Mouse (Mus musculus) MEL (cell line): ENCODE results near the gene Tmem220. TPM values are rescaled to one million over a fixed set of nuclear protein-coding genes. Genes with fewer than 3 reads are reported as not detected.

ENCODE experiments used
- DNase-seq: peaks from one replicate; pipeline ENCODE4 v3.0.0; 2011; ENCODE audit warnings: low read depth, low spot score
- H3K27ac ChIP-seq: 2 replicates; pipeline ENCODE4 v1.5.1; 2012; ENCODE audit warnings: low read depth, mild to moderate bottlenecking, control low read depth, low read length, moderate library complexity; ENCODE audit not compliant: control insufficient read depth
- H3K27me3 ChIP-seq, 2 experiments: fragments of 150-350 bp in 1 of 2; sonication (generic) in 1 of 2; 2 replicates each; pipeline ENCODE4 v1.6.1; 2012; ENCODE audit warnings: low read length in 2 of 2, mild to moderate bottlenecking in 2 of 2, improper control_type of control experiment in 1 of 2, moderate library complexity in 1 of 2; ENCODE audit not compliant: insufficient read depth in 2 of 2, control insufficient read depth in 1 of 2
- H3K36me3 ChIP-seq, 2 experiments: 2 replicates each; pipeline ENCODE4 v1.6.1; 2012 to 2014; ENCODE audit warnings: low read length in 2 of 2, improper control_type of control experiment in 1 of 2, inconsistent platforms in 1 of 2, mild to moderate bottlenecking in 1 of 2; ENCODE audit not compliant: insufficient read depth in 2 of 2, control insufficient read depth in 1 of 2
- H3K4me1 ChIP-seq, 2 experiments: fragments of 150-350 bp in 1 of 2; sonication (generic) in 1 of 2; 2 replicates each; pipeline ENCODE4 v1.6.1; 2012; ENCODE audit warnings: low read length in 2 of 2, improper control_type of control experiment in 1 of 2, mild to moderate bottlenecking in 1 of 2; ENCODE audit not compliant: insufficient read depth in 2 of 2, control insufficient read depth in 1 of 2
- H3K4me3 ChIP-seq, 2 experiments: fragments of 150-350 bp in 1 of 2; sonication (generic) in 1 of 2; 2 replicates each; pipeline ENCODE4 v1.5.1; 2012; ENCODE audit warnings: low read depth in 2 of 2, low read length in 2 of 2, mild to moderate bottlenecking in 2 of 2, moderate library complexity in 2 of 2, control low read depth in 1 of 2, improper control_type of control experiment in 1 of 2; ENCODE audit not compliant: control insufficient read depth in 1 of 2, insufficient read depth in 1 of 2
- H3K79me2 ChIP-seq: 2 replicates; pipeline ENCODE4 v1.6.1; 2012; ENCODE audit warnings: mild to moderate bottlenecking, low read length, moderate library complexity; ENCODE audit not compliant: control insufficient read depth, poor library complexity, insufficient read depth
- H3K9ac ChIP-seq: 2 replicates; pipeline ENCODE4 v1.6.1; 2012; ENCODE audit warnings: low read depth, mild to moderate bottlenecking, control low read depth, low read length, moderate library complexity; ENCODE audit not compliant: control insufficient read depth, poor library complexity, severe bottlenecking
- H3K9me3 ChIP-seq: fragments of 150-350 bp; sonication (generic); replicated peaks from 2 replicates; pipeline ENCODE4 v1.6.1; 2012; ENCODE audit warnings: mild to moderate bottlenecking, low read length, improper control_type of control experiment, moderate library complexity; ENCODE audit not compliant: insufficient read depth
- CHD1 ChIP-seq: IDR thresholded peaks from 2 replicates; pipeline ENCODE4 v1.6.1; 2012; ENCODE audit warnings: low read depth, mild to moderate bottlenecking, inconsistent platforms, low read length, improper control_type of control experiment
- CHD2 ChIP-seq: IDR thresholded peaks from 2 replicates; pipeline ENCODE4 v1.6.1; 2011; ENCODE audit warnings: low read length, improper control_type of control experiment
- CTCF ChIP-seq, 3 experiments: IDR thresholded peaks in 2 of 3; conservative IDR thresholded peaks in 1 of 3; 2 replicates each; pipeline ENCODE4 v1.5.1; 2011 to 2012; ENCODE audit warnings: low read length in 3 of 3, low read depth in 2 of 3, mild to moderate bottlenecking in 2 of 3, improper control_type of control experiment in 1 of 3, inconsistent platforms in 1 of 3, mixed read lengths in 1 of 3, moderate library complexity in 1 of 3; ENCODE audit not compliant: control insufficient read depth in 1 of 3, insufficient read depth in 1 of 3, poor library complexity in 1 of 3, severe bottlenecking in 1 of 3
- E2F4 ChIP-seq: IDR thresholded peaks from 2 replicates; pipeline ENCODE4 v1.6.1; 2011; ENCODE audit warnings: low read depth, low read length, improper control_type of control experiment, borderline replicate concordance
- ELF1 ChIP-seq: IDR thresholded peaks from 2 replicates; pipeline ENCODE4 v1.6.1; 2014; ENCODE audit warnings: low read depth, mild to moderate bottlenecking, inconsistent platforms, low read length, improper control_type of control experiment, moderate library complexity
- EP300 ChIP-seq, 2 experiments: IDR thresholded peaks; 2 replicates each; pipeline ENCODE4 v1.6.1; 2011; ENCODE audit warnings: improper control_type of control experiment in 2 of 2, low read length in 2 of 2, low read depth in 1 of 2, mild to moderate bottlenecking in 1 of 2
- ETS1 ChIP-seq: IDR thresholded peaks from 2 replicates; pipeline ENCODE4 v1.6.1; 2012; ENCODE audit warnings: low read depth, mild to moderate bottlenecking, inconsistent platforms, low read length, improper control_type of control experiment, moderate library complexity
- GATA1 ChIP-seq: IDR thresholded peaks from 2 replicates; pipeline ENCODE4 v1.6.1; 2011; ENCODE audit warnings: low read depth, low read length, improper control_type of control experiment
- HCFC1 ChIP-seq: IDR thresholded peaks from 2 replicates; pipeline ENCODE4 v1.6.1; 2012; ENCODE audit warnings: low read depth, mild to moderate bottlenecking, inconsistent platforms, low read length, improper control_type of control experiment, moderate library complexity
- JUND ChIP-seq: IDR thresholded peaks from 2 replicates; pipeline ENCODE4 v1.6.1; 2011; ENCODE audit warnings: low read depth, mild to moderate bottlenecking, improper control_type of control experiment, low read length
- KAT2A ChIP-seq: conservative IDR thresholded peaks from 2 replicates; pipeline ENCODE4 v1.6.1; 2012; ENCODE audit warnings: low read depth, low read length, improper control_type of control experiment, inconsistent platforms
- MAX ChIP-seq: IDR thresholded peaks from 2 replicates; pipeline ENCODE4 v1.6.1; 2011; ENCODE audit warnings: low read length, improper control_type of control experiment
- MAZ ChIP-seq: IDR thresholded peaks from 2 replicates; pipeline ENCODE4 v1.6.1; 2012; ENCODE audit warnings: low read depth, mild to moderate bottlenecking, inconsistent platforms, low read length, improper control_type of control experiment
- MXI1 ChIP-seq: IDR thresholded peaks from 2 replicates; pipeline ENCODE4 v1.6.1; 2011; ENCODE audit warnings: mild to moderate bottlenecking, low read depth, low read length, improper control_type of control experiment
- MYB ChIP-seq: IDR thresholded peaks from 2 replicates; pipeline ENCODE4 v1.6.1; 2011; ENCODE audit warnings: mild to moderate bottlenecking, low read depth, low read length, improper control_type of control experiment
- RAD21 ChIP-seq: IDR thresholded peaks from 2 replicates; pipeline ENCODE4 v1.6.1; 2011; ENCODE audit warnings: mild to moderate bottlenecking, low read depth, low read length, improper control_type of control experiment
- SIN3A ChIP-seq: IDR thresholded peaks from 2 replicates; pipeline ENCODE4 v1.6.1; 2012; ENCODE audit warnings: low read length, improper control_type of control experiment, inconsistent platforms
- SMC3 ChIP-seq: IDR thresholded peaks from 2 replicates; pipeline ENCODE4 v1.6.1; 2011; ENCODE audit warnings: low read depth, low read length, improper control_type of control experiment
- TAL1 ChIP-seq: IDR thresholded peaks from 2 replicates; pipeline ENCODE4 v1.6.1; 2012; ENCODE audit warnings: mild to moderate bottlenecking, inconsistent platforms, low read length, moderate library complexity, mixed read lengths
- TBP ChIP-seq: IDR thresholded peaks from 2 replicates; pipeline ENCODE4 v1.8.0; 2011; ENCODE audit warnings: low read depth, low read length, improper control_type of control experiment
- UBTF ChIP-seq: IDR thresholded peaks from 2 replicates; pipeline ENCODE4 v1.6.1; 2012; ENCODE audit warnings: low read depth, mild to moderate bottlenecking, inconsistent platforms, low read length, improper control_type of control experiment, moderate library complexity, borderline replicate concordance; ENCODE audit not compliant: insufficient read depth
- USF2 ChIP-seq, 2 experiments: IDR thresholded peaks; 2 replicates each; pipeline ENCODE4 v1.6.1; 2011 to 2012; ENCODE audit warnings: improper control_type of control experiment in 2 of 2, low read length in 2 of 2, borderline replicate concordance in 1 of 2, inconsistent platforms in 1 of 2, low read depth in 1 of 2, mild to moderate bottlenecking in 1 of 2; ENCODE audit not compliant: insufficient read depth in 1 of 2
- ZKSCAN1 ChIP-seq: IDR thresholded peaks from 2 replicates; pipeline ENCODE4 v1.6.1; 2012; ENCODE audit warnings: low read depth, mild to moderate bottlenecking, inconsistent platforms, low read length, improper control_type of control experiment, moderate library complexity
- polyA plus RNA-seq, 2 experiments: library from polyadenylated mRNA; stranded (reverse) in 1 of 2; unstranded in 1 of 2; fragments of >175 nt in 1 of 2; fragments of >200 nt in 1 of 2; gene quantifications; 2 replicates each; pipeline versions ENCODE4 v1.2.1 to v1.2.4; 2012; ENCODE audit warnings: low replicate concordance in 2 of 2, low read depth in 1 of 2; ENCODE audit not compliant: insufficient read length in 2 of 2, insufficient read depth in 1 of 2, missing spikeins in 1 of 2
- total RNA-seq: library from RNA; depleted of rRNA; stranded (reverse); fragments of 300-350 nt; gene quantifications from 2 replicates; pipeline ENCODE4 v1.2.3, GENCODE M21; 2012

The Tmem220 gene
- total and polyA plus RNA-seq, 3 experiments = 0.35 to 0.99 TPM; not detected in 1

DNA sequence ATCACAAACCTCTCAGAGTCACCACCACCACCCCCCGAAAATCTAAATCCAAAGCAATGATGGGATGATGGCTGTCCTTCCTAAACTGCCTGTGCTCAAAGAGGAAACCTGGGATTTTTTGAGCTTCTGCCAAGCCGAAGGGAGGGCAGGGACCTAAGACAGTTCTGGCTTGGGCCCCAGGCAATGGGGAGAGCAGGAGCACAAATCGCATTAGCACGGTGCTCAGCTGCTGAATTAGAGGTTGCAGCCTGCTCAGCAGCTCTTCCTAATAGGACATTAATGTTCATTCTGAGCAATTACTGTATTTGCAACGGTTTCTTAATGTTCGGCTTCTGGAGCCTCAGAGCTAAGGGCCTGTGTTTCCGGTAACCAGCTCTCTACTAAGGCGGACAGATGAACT is 17.0 kb upstream of the Tmem220 start:
- Histone ChIP-seq H3K27ac (no peak overlapping the region), H3K27me3 (0 out of 4 replicates have a peak, but pooled peaks cover 0 to 2% of the 10 kb centered on the region in 2 experiments), H3K79me2 (no peaks in the 10 kb centered on the region), H3K9me3 (no peaks in the 10 kb centered on the region), H3K4me3 (no peak overlapping the region), H3K9ac (no peak overlapping the region), H3K4me1 (no peaks in the 10 kb centered on the region), H3K36me3 (no peaks in the 10 kb centered on the region)
- no peak for DNase-seq
- TF ChIP-seq EP300 (IDR thresholded peaks at IDR 0.05; ENCODE audit: low read depth in 1 of 2, low read length in 2 of 2) = no peak
- TF ChIP-seq USF2 (IDR thresholded peaks at IDR 0.05; ENCODE audit: borderline replicate concordance in 1 of 2, insufficient read depth in 1 of 2, low read depth in 1 of 2, low read length in 2 of 2) = no peak
- no peak for TF ChIP-seq E2F4

DNA sequence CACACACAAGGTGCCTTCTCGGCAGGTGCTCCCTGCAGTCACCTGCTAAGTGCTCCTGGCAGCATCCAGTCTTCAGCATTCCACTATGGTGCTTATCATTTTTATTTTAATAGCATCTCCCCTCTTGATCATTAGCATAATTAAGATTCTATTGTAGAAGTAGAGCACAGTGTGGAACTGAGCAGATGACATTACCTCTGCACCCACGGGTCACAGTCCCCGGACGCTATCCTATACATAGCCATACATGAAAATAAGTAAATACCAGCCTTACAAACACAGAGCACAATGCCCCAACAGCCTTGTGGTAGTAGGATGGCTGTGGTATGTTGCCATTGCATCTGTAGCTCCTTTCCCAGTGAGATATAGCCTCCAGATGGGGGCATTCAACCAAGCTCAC is 16.4 kb upstream of the Tmem220 start:
- Histone ChIP-seq H3K9ac (no peak overlapping the region), H3K27ac (no peak overlapping the region), H3K79me2 (no peaks in the 10 kb centered on the region), H3K4me3 (no peak overlapping the region), H3K27me3 (0 out of 4 replicates have a peak, but pooled peaks cover 0 to 2% of the 10 kb centered on the region in 2 experiments), H3K4me1 (no peaks in the 10 kb centered on the region), H3K36me3 (no peaks in the 10 kb centered on the region), H3K9me3 (no peaks in the 10 kb centered on the region)
- no peak for DNase-seq
- no peak for TF ChIP-seq ETS1
- TF ChIP-seq MAZ = no peak
- TF ChIP-seq TAL1 = no peak
- no peak for TF ChIP-seq SMC3
- TF ChIP-seq JUND = no peak
- TF ChIP-seq ELF1 = no peak
- TF ChIP-seq KAT2A = no peak
- no peak for TF ChIP-seq CHD1
- no peak for TF ChIP-seq HCFC1
- no peak for TF ChIP-seq GATA1
- TF ChIP-seq TBP = no peak
- TF ChIP-seq SIN3A = no peak
- TF ChIP-seq ZKSCAN1 = no peak
- TF ChIP-seq UBTF = no peak
- TF ChIP-seq RAD21 = no peak
- no peak for TF ChIP-seq CTCF (IDR thresholded peaks at IDR 0.05 in 2 of 3, conservative IDR thresholded peaks at IDR 0.05 in 1 of 3; ENCODE audit: control insufficient read depth in 1 of 3, insufficient read depth in 1 of 3, low read depth in 2 of 3, low read length in 3 of 3, poor library complexity in 1 of 3, severe bottlenecking in 1 of 3)
- no peak for TF ChIP-seq MAX
- no peak for TF ChIP-seq CHD2
- TF ChIP-seq MXI1 = no peak
- TF ChIP-seq MYB = no peak
